Mouse (Mus musculus) thymus, postnatal 0 days (tissue): ENCODE data around the gene Rora. TPM values are rescaled to one million over a fixed set of nuclear protein-coding genes. Genes with fewer than 3 reads are reported as not detected.
A peak's percentile ranks its signal among the peaks of the same experiment; 100 is the strongest.

Experiments used
- DNase-seq: peaks from one replicate; pipeline ENCODE4 v3.0.0-alpha.2; 2015; ENCODE audit warnings: low spot score
- polyA plus RNA-seq: library from polyadenylated mRNA; unstranded; fragments of >200 nt; fragmentation: Nextera tagmentation; extraction: Ambion mirVana; gene quantifications from 2 replicates; pipeline ENCODE4 v1.2.1, GENCODE M21; 2015

The Rora gene
- polyA plus RNA-seq, 1 experiment from 2014 or later: 5.2 TPM

- no peak for DNase-seq
Measured at GRCm38 (mm10) chr9:68989885-68990449, 336.4 kb downstream of the Rora start.

- no peak for DNase-seq
Measured at GRCm38 (mm10) chr9:68993881-68994280, 340.3 kb downstream of the Rora start.

GRCm38 (mm10) chr9:68998961-68999360 lies 345.4 kb downstream of the Rora start:
- no peak for DNase-seq

GRCm38 (mm10) chr9:69004514-69004913 lies 350.9 kb downstream of the Rora start:
- no peak for DNase-seq

GRCm38 (mm10) chr9:69006666-69007065 lies 353.1 kb downstream of the Rora start:
- DNase-seq: no peak

- DNase-seq: no peak
Measured at GRCm38 (mm10) chr9:69008706-69009105, 355.1 kb downstream of the Rora start.

GRCm38 (mm10) chr9:69010886-69011285 lies 357.3 kb downstream of the Rora start:
- no peak for DNase-seq

- no peak for DNase-seq
Measured at GRCm38 (mm10) chr9:69013186-69013715, 359.7 kb downstream of the Rora start.

- no peak for DNase-seq
Measured at GRCm38 (mm10) chr9:69014203-69014602, 360.6 kb downstream of the Rora start.

- no peak for DNase-seq
Measured at GRCm38 (mm10) chr9:69020381-69020780, 366.8 kb downstream of the Rora start.

- no peak for DNase-seq
Measured at GRCm38 (mm10) chr9:69021482-69021881, 367.9 kb downstream of the Rora start.

GRCm38 (mm10) chr9:69023314-69023713 lies 369.7 kb downstream of the Rora start:
- peak; percentile 40 for DNase-seq

GRCm38 (mm10) chr9:69028177-69028576 lies 374.6 kb downstream of the Rora start:
- no peak for DNase-seq

- peak; percentile 91 for DNase-seq
Measured at GRCm38 (mm10) chr9:69034301-69034871, 380.8 kb downstream of the Rora start.

- no peak for DNase-seq
Measured at GRCm38 (mm10) chr9:69035456-69035855, 381.9 kb downstream of the Rora start.

GRCm38 (mm10) chr9:69036296-69036695 lies 382.7 kb downstream of the Rora start:
- DNase-seq: peak; percentile 78

GRCm38 (mm10) chr9:69043920-69044613 lies 390.5 kb downstream of the Rora start:
- no peak for DNase-seq

GRCm38 (mm10) chr9:69044614-69045133 lies 391.1 kb downstream of the Rora start:
- DNase-seq: no peak

GRCm38 (mm10) chr9:69045908-69046307 lies 392.3 kb downstream of the Rora start:
- no peak for DNase-seq

GRCm38 (mm10) chr9:69050856-69051255 lies 397.3 kb downstream of the Rora start:
- DNase-seq: no peak

GRCm38 (mm10) chr9:69051890-69052289 lies 398.3 kb downstream of the Rora start:
- DNase-seq: no peak

GRCm38 (mm10) chr9:69055302-69055701 lies 401.7 kb downstream of the Rora start:
- no peak for DNase-seq
